Mouse (Mus musculus): ENCODE measurements around the gene Prss8.

DNA sequence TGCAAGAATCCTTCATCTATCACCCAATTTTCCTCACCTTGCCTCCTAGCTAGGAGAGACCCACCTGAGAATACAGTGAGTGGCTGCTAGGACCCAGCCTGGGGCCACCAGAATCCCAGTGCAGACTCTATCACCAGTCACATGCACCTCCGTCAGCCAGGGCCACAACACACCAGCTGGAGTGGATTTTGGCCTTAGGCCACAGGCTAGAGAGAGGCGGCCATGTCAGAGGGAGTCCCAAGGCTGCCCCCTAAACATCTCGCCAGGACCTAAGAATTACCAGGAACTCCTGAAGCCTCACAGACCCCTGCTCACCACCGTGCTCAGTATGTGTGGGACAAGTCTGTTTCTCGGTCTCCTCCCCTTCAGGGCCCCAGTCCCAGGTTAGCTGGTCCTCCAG, 4.2 kb upstream of the Prss8 start:
- no peak for TF ChIP-seq CTCF (IDR thresholded peaks at IDR 0.05 in 2 of 3, conservative IDR thresholded peaks at IDR 0.05 in 1 of 3; ENCODE audit: control insufficient read depth in 1 of 3, insufficient read depth in 1 of 3, low read depth in 2 of 3, low read length in 3 of 3, poor library complexity in 1 of 3, severe bottlenecking in 1 of 3)
- TF ChIP-seq EP300 (IDR thresholded peaks at IDR 0.05; ENCODE audit: low read depth in 1 of 2, low read length in 2 of 2) = no peak
- TF ChIP-seq MXI1 (IDR thresholded peaks at IDR 0.05; ENCODE audit: low read depth, low read length) = no peak
- no peak for TF ChIP-seq NRF1 (IDR thresholded peaks at IDR 0.05; ENCODE audit: insufficient read depth, low read depth, low read length, poor library complexity, severe bottlenecking)
- TF ChIP-seq POLR2A (IDR thresholded peaks at IDR 0.05; ENCODE audit: control insufficient read depth in 1 of 2, insufficient read depth in 1 of 2, low read depth in 1 of 2, low read length in 2 of 2, poor library complexity in 1 of 2) = no peak
- no peak for TF ChIP-seq ETS1 (IDR thresholded peaks at IDR 0.05; ENCODE audit: low read depth, low read length)
- TF ChIP-seq BHLHE40 (IDR thresholded peaks at IDR 0.05; ENCODE audit: borderline replicate concordance, low read depth, low read length) = no peak
- TF ChIP-seq TBP (IDR thresholded peaks at IDR 0.05; ENCODE audit: low read depth, low read length) = no peak
- no peak for TF ChIP-seq MAFK (IDR thresholded peaks at IDR 0.05; ENCODE audit: borderline replicate concordance, low read depth, low read length)
